Mouse (Mus musculus) Muller cell, postnatal 12 days (primary cell): ENCODE results near the gene Cfap74.
A peak's percentile ranks its signal among the peaks of the same experiment; 100 is the strongest.
"Not testable (repeated sequence)": the region's sequence is repeated elsewhere in the genome, so short reads cannot be mapped to it uniquely, and the experiment has no call there.

Experiments
- DNase-seq: peaks from one replicate; pipeline ENCODE4 v3.0.0-alpha.2; 2015; ENCODE audit errors: inconsistent ontology term

Gene Cfap74

DNA sequence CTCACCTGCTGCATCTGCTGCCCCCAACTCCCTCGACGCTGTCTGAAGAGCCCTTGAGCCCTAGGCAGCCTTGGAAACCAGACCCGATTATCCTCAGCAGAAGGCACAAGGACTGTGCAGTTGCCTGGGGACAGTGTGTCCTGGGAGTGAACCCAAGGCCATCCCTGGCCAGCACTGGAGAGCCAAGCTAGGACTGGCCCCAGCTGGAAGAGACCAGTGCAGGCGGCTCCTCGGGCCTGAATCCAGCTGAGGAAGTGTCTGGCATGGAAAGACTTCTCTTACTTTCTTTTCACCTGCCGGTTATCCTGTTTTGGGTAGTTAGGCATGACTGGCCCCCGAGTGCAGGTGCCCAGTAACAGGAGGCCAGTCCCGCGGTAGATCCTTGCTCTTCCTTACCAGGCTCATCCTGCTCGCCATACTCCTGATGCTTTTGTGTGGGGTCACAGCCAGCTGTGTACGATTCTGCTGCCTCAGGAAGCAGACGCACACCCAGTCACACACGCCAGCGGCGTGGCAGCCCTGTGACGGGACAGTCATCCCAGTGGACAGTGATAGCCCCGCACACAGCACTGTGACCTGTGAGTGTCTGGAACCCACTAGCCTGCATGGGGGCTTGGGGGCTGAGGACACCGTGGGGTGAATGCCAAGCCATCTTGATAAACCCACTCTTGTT, 60.7 kb downstream of the Cfap74 start:
- DNase-seq, result no peak

DNA sequence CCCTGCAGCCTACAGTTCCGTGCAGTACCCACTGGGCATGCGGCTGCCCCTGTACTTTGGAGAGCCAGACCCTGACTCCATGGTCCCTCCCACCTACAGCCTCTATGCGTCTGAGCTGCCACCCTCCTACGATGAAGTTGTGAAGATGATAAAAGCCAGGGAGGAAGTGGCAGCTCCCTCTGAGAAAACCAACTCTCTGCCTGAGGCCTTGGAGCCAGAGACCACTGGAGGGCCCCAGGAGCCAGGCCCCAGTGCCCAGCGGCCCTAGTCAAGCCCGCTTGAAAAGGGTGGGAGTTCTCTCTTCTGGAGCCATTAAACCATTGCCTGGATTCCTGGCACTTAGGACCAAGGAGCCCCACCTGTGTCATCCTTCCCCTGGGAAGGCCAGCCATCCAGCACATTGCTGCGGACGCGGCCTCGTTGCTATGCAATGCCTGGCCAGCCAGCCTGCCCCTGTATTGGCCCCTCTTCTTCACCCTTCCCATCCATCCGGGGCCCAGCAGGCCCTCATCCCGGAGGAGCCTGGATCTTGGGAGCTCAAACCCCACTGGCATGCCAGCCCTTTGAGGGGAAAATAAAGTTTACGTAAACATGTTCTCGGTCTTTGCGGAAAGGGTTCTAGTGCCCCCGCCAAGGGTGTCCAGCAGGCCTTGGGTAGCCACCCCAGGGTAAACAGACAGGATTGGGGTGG, 61.4 kb downstream of the Cfap74 start:
- DNase-seq, result no peak

DNA sequence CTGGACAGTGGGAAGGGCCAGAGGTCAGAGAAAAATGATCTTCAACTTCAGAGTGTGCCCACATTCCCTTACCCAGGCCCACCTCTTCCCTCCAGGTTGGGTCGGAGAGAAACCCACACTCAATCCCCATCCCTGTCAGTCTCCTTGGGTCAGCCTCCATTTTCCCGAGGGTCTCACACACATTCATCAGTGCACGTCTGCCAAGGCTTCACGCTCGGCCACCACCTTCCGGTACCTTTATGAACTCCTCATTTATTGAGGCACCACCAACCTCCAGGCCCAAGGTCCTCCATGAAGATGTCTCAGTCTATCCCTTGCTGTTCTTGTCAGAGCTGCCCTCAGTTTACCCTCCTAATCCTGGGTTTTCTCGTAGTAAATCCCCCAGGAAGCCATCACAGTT, 62.0 kb downstream of the Cfap74 start:
- no peak for DNase-seq

- DNase-seq, result no peak
Observed at GRCm38 (mm10) chr4:155471406-155471805, 62.4 kb downstream of the Cfap74 start.

DNA sequence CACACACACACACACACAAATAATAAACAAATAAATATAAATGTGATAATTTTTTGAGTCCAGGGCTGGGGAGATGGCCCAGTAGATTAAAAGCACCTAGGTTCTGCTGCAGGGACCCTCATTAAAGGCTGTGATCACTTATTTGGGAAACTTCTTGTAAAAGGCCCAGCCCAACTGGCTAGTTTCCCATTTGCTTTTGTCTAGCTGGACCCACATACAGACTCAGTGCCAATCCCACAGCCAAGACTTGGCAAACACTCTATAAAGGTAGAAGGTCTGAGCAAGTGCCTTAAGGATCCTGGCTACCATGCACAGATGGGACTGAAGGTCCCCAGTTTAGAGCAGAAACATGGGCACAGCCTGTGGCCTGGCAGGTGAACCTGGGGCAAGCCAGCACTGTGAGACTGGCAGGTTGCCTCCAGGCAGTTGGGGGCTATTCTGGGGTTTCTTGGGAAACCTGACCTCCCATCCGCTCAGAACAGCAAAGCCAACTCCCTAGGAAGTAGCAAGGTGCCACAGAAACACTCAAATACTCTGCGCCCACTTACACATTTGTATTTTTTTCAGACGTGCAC, 63.8 kb downstream of the Cfap74 start:
- DNase-seq, result peak; percentile 20

DNA sequence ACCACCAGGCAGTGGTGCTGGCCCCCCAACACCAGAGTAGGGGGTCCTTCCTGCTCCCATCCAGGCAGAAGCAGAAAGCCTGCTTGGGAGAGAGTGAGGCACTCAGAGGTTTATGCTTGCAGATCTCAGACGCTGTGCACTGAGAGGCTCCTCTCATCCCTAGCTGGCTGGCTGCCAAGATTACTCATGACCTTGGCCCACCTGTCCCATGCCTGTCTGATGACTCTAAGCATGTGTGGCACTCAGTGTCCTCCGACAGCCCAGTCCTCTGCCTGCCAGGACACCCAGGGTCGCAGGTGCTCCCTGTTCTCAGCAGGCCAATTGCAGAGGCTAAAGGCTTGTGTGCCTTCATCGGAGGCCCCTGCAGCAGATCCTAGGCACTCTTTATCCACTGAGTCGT, 64.3 kb downstream of the Cfap74 start:
- peak; percentile 50 for DNase-seq

- DNase-seq, result not testable (repeated sequence)
Observed at GRCm38 (mm10) chr4:155473796-155474195, 64.8 kb downstream of the Cfap74 start.

DNA sequence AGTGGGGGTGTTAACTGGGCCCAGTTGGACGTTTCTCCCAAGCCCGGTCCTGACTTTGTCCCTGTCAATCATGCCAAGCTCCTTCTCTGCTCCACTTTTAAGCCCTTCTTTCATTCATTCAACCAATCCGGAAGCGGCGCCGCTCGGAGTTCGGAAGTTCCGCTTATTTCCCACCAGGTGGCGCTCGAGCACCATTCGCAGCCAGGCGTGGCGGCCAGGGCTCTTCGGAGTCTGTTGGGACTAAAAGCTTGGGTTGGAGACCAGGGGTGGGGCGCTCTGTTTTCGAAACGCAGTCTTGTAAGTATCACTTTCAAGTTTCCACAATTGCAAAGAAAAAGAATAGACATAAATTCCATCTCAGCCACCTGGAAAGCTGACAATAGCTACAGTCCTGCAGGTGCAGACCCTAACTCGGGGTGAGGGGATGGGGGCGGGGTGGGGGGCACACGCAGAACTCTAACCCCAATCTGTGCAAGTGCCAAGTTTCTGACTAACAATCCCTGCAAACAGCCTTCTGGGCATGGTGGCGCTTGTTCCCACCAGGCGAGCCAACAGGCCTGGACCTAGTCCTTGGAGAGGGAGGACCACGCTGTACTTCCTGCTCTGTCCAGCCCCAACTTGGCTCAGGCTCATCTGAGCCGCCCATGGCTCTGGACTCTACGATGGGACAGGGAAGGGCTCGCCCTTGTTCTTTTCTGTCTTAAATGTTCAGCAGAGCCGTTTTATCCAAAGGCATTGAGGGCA, 72.6 kb downstream of the Cfap74 start:
- DNase-seq, result peak; percentile 85

GRCm38 (mm10) chr4:155482125-155482480, 73.1 kb downstream of the Cfap74 start:
- DNase-seq, result no peak

DNA sequence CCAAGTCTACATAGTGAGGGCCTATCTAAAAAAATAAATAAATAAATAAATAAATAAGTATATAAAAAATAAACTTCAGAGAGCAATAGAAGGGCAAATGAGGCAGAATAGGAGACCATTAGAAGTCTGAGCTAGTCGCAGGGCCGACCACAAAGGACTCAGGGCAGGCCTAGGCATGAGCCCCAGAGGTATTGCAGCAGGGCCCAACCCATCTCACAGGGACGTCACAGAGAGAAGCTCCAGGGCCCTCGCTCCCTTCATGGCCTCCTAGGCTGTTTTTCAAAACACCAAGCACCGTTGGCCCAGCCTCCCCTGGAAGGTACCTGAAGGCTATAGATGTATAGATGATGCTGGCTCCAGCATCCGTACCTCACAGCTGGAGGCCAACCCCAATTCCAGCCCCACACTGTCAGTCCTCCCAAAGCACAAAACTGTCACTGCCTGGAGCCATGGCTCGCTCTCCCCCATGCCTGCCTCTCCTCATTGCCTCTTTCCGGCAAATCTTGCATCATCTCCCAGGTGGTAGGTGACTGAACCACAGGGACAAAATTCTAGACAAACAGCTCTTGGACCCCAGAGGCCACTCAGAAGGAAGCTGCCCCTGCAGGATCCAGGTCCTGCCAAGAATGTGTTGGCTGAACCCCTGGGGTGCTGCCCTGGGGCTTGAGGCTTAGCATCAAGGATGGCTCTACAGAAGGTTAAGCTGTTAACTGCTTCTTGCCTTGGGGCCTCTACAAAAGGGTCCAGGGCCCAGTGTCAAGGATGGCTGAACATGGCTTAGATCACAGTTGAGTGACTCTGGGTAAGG, 73.9 kb downstream of the Cfap74 start:
- no peak for DNase-seq

GRCm38 (mm10) chr4:155485521-155485920, 76.5 kb downstream of the Cfap74 start:
- DNase-seq, result no peak

DNA sequence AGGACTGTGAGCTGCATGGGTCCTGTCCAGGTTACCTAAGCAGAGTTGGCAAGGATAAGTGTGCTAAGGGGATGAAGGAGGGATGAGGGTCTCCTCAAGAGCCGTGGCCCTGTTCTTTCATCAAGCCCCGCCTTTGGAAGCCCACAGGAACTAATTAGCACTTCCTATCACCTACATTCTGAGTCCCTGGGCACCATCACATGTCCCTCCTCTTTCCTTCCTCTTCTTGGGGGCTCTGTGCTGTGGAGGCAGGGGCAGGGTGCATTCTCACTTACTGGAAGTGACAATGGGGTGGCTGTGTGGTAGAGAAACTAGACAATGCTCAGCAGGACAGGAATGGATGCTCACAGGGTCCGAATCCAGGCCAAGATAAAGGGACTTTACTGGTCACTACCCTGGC, 78.8 kb downstream of the Cfap74 start:
- DNase-seq, result peak; percentile 11

DNA sequence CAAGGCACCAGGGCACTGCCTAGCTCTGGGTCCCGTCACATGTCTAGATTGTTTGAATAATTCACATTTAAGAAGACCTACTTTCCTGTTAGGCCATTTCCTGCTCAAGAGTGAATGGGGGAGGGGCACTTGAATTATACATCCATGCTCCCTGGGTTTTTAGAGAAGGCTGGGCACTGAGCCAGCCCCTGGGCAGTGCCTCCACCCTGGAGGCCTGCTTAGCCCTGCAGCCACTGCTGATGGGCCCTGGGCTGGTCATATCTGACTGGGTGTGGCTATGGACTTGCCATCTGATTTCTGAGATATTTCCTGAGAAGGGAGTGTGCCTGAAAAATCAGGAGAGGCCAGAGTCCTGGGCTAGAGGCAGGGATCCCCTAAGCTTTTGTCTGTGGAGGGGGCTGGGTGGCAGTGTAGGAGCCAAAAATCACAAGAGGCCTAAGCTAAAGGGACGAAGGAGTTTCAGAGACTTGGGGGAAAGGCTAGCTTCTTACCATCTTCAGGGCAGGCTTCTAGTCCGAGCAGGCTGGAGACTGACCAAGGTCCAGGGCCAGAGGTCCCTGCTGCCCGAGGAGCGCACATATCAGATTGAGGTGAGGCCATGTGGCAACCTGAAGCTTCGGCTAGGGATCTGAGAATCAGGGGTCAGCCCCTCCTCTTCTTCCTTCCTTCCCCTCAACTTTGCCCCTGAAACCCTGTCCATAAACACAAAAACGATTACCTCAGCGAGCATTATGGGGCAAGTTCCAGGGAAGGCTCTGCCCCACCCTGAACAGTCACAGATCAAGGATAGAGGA, 79.4 kb downstream of the Cfap74 start:
- DNase-seq, result peak; percentile 83

DNA sequence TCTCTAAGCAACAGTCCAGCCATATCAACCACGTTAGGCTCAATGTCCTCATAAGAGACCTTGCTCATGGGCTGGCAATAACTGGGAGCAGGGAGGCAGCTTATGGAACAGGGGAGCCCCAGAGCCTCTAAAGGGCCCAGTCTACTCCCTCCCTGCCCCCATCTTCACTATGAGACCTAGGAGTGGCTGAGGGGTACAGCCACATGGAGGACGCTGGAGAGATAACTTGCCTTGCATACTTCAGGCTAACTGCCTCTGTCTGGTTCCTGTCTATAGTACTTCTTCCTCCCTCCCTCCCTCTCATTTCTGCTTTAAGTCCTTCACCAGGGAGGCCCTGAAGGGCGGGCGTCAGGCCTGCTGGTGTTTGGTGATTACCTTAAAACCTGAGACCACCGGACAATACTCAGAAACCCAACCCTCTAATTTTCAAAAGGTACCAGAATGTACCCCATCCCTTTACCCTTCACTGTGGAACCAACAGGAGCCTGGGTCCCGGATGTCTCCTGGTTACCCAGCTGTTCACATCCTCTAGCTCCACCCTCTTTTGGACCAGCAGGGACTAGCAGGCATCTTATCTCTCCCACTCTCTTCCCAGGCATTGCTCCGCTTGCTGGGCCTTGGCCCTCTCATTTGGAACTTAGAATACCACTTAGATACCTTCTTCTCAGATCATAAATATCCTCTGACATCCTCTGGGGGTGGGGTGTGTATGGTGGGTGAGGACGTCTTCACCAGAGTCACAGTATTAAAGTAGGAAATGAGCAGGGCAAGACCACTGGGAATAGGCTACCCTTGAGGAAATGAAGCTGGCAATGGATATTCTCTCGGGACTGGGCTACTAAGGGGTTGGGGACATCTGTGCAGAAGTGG, 80.3 kb downstream of the Cfap74 start:
- no peak for DNase-seq

DNA sequence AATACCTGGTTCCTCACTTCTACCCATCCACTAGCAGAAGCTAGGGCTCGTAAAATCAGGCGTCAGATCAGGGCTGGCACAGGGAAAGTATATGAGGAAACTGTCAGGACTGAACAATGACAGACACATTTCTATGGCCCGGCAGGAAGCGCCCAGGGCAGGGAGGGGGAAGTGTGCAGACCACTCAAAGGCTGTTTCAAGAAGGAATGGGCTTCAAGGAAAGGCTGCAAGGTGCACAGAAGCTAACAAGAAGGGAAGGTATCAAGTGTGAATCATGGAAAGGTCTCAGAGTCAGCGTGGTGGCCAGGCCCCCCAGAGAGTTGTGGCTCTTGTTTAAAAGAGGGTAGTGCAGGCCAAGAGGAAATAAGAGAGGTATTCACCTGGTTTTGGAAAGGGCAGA, 81.5 kb downstream of the Cfap74 start:
- DNase-seq, result no peak

GRCm38 (mm10) chr4:155490990-155491504, 82.1 kb downstream of the Cfap74 start, which contains the start of gene Gnb1:
Gnb1 (plus strand) TSS chr4:155491361.
- peak; percentile 95 for DNase-seq

DNA sequence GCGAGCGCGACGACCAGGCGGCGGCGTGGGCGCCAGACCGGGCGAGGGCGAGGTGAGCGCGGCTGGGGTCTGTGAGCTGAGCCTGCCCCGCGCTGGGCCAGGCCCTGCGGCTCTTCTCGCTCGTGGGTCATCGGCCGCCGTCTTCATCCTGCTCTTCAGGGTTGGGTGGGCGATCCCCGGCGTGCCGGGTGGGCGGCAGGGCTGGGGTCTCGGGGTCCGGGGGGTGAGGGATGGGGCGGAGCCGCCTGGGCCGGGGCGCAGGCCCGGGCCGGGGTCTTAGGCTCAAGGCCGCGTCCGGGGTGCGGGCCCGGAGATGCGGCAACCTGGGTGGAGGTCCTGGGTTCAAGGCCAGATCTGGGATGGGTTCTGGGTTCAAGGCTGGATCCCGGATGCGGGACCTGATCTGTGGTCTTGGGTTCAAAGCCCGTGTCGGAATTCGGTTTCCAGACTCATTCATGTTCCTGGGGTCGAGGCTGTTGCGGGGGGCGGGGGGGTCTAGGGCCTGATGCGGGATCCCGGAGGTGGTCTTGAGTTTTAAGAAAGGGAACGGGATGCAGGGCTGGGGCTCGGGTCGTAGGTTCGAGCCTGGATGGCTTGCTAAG, 82.6 kb downstream of the Cfap74 start:
- no peak for DNase-seq

DNA sequence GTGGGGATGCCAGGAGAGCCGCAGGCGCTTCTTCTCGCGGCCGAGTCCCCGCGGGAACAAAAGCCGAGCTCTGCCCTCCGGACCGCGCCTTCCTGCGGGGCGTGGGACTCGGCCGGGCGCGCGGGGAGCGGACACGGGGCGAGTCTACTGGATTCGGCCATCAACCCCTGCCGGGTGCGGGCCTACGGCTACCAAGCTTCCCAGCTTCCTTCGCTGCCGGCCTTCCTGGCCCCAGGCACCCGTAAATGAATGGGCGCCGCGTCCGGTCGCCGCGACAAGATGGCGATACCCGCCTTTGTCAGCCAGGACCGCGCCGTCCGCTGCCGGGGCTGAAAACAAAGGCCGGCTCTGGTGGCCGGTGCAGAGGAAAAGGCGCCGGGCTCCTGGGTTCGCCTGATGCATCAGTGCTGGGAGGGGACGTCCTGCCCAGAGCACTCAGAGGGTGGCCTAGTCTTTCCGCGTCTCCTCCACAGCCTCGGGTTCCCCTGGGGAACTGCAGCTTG, 83.2 kb downstream of the Cfap74 start:
- peak; percentile 65 for DNase-seq

DNA sequence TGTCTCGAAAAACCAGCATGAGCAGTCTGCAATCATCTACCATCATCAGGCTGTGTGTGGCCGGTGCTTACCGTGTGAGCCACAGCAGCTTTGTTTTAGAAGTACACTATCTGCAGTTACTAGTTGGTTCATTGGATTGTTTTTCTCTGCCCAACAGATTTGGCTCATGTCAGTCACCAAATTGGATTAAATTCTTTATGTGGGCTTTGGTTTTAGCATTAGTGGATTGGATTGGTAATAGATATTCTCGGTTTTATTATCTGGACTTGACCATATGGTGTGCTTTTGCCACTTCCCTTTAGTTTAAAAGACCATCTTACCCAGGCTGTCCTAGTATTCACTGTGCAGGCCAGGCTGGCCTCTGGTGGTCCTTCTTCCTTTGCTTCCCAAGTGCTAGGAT, 85.9 kb downstream of the Cfap74 start:
- no peak for DNase-seq
